Mouse (Mus musculus): Measurements from ENCODE around the gene Ints1.

- TF ChIP-seq CTCF (conservative IDR thresholded peaks at IDR 0.05; ENCODE audit: insufficient read depth, insufficient read length, low read depth, low read length) (no peak), POLR2A (IDR thresholded peaks at IDR 0.05; ENCODE audit: low read depth, low read length) (no peak)
Measured at GRCm38 (mm10) chr5:139794137-139794536, 18.7 kb upstream of the Ints1 start.
